Mouse (Mus musculus) c-Kit-positive CD71-positive TER-119-negative erythroid progenitor cells, embryonic 14.5 days (primary cell): ENCODE results near the gene Gle1.
"Not testable (repeated sequence)": the region's sequence is repeated elsewhere in the genome, so short reads cannot be mapped to it uniquely, and the experiment has no call there.

Experiments used
- DNase-seq: peaks from one replicate; pipeline ENCODE4 v3.0.0-alpha.2; 2013; ENCODE audit warnings: low read depth

Gene Gle1

DNA sequence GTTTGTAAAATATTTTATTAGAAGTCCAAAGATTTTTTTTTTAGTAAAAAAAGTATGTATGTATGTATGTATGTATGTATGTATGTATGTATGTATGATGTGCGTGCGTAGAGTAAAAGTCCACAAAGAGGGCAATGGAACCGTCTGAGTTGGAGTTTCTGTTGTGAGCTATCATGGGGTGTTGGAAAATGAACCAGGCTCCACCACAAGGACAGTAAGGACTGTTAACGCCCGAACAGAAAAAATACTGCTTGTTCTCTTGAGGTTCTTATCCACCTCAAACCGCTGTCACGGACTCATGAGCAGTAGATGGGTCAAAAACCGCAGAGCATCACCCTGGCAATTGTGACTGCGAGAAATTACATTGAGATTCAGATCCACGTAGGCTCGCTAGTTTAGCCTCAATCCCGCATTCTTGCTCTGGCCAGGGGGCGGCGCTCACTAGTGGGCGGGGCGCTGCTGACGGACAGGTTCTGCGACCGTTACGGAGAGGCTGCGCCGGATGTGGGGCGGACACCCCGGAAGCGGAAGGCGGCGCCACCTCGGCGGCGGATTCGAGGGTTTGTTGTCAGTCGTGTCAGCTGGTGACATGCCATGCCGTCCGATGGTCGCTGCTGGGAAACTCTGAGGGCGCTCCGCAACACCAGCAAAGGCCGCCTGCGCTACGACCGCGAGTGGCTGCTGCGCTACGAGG is at the start of gene Gle1:
Gene Gle1 (plus strand): TSS at position 521 of the 694 bp plus-strand sequence.
- DNase-seq, result peak; percentile 90

DNA sequence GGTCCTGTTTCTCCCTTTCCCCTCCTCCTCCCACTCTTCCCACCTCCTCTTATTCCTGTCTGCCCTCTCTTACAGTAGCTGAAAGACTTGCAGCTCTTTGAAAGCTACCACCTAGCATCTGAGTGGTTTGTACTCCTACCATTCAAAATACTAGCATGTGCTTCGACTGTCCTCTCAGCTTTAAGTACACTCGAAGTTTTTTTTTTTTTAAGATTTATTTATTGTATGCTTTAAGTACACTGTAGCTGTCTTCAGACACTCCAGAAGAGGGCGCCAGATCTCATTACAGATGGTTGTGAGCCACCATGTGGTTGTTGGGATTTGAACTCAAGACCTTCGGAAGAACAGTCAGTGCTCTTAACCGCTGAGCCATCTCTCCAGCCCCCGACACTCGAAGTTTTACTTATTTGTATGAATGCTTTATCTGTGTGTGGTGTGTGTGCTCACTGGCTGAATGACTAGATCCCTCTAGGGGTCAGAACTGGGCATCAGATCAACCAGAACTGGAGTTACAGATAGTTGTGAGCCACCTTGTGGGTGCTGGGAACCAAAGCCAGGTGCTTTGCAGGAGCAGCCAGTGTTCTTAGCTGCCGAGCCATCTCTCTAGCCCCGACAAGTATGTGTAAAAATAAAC is 48.5 kb upstream of the Gle1 start:
- DNase-seq, result not testable (repeated sequence)

DNA sequence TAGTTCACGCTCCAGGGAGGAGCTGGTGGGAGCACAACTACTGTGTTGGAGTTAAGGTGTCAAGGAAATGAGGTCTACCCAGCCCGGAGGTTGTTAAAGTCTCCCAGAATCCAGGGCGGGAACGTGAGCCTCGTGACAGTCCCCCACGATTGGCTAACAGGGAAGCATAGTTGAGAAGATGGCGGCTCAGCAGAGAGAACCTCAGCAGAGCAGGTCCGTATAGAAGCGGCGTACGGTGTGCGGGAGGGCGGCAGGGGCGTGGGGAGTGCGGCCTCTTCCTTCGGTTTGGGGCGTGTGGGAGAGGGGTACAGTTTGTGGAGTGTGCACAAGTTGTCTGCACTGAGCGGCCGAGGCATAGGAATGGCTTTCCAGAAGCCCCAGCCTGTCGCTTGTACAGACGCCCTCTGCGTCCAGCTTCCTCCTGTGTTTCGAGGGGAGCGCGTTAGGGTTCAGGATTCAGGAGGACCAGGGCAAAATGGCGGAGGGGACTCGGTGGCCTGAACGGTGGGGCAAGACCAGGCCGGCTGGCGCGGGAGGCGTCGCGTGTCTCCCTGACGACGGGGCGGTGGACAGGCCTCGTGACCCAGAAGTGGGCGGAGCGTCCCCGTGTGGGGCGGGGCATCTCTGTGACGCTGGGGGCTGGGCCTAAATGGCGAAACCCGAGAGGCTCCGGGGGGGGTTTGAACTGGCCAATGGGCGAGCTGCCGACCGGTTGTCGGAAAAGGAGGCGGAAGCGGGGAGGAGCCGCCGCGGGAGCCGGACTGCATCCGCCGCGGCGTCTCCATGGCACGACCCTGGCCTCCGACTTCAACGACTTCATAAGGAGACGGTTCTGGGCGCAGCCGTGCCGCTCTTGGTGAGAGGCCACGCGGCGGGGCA is 45.9 kb upstream of the Gle1 start, which contains the start of gene Odf2:
Gene Odf2 (plus strand): TSS at position 156 of the 879 bp plus-strand sequence.
- peak; percentile 98 for DNase-seq

DNA sequence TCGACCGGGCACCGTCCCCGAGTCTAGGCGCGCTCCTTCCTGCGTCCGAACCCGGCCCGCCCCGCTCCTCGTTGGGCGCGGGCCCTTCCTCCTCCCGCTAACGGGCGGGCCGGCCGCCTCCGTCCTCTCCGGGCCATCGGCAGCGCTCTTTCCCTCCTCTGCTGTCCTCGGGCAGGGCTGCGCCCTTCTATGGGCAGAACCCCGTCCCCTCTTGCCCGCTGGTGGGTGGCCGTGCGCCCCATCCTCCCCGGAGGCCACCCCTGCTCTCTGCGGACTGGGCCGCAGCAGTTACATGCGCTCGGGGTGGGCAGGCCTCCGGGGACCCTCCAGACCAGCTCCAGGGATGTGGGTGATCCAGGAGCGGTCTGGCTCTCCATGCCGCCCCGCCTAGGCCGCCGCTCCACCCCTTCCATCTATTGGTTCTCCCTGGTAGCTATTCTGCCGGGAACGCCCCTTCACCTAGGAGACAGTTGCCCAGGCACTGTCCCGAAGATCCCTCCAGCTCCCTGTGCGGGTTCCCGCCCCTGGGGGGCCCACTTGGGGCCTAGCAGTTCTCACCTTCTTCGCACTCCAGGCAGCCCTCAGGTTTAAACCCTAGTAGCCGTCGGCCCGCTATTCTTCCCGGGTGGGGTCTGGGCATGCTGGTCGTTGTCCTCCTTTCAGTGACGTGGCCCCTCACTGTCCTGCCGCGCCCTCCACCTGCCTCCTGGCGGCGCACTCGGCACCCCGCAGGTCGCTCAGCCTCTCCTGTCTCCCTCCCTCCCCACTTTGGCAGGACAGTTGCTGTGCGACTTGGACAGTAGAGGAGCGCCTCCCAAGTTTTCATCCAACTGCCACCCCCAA is 45.0 kb upstream of the Gle1 start:
- DNase-seq, result peak; percentile 91

DNA sequence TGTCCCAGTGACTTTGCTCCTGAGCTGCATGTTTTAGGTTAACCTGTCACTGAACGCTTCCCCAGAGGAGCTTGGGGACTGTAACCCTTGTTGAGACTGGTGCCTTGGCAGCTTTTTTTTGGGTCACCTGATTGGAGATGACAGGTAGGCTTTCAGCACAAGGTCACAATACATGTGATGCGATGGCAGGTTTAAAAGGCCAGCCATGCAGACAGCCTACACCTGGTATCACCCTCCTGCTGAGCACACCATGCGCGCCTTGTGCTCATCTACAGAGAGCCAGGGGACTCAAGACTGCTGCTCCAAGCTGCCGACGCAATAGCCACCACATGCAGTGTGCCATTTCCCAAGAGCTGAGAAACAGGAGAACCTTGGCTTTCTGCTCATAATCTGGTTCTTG is 43.5 kb upstream of the Gle1 start:
- no peak for DNase-seq

DNA sequence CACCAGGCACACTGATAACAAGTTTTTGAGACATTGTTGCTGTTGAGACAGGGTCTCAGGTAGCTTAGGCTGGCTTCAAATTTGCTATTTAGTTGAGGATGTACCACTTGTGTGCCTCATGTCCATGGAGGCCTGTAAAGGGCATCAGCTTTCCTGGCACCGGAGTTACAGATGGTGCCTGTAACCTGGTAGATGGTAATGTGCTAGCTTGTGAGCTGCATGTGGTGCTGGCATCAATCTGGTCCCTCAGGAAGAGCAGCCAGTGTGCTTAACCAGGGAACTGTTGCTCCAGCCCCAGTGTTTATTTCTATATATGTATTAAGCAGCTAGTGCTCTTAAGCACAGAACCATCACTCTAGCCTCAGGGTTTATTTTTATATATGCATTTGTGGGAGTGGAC is 39.2 kb upstream of the Gle1 start:
- no peak for DNase-seq

DNA sequence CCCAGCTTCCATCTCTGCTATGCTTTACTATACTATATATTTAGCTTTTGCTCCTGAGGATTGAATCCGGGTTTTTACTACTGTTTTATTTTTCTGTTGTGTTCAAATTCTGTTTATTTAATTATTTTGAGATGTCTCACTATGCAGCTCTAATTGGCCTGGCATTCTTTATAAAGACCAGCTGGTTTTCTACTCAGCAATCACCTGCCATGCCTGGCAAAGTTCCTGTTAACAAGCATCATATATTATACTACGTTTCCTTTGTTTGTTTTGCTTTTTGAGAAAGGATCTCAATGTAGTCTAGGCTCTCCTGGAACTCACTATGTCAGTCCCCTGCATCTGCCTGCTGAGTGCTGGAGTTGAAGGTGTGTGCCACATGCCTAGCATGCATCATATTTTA is 37.9 kb upstream of the Gle1 start:
- DNase-seq, result no peak

DNA sequence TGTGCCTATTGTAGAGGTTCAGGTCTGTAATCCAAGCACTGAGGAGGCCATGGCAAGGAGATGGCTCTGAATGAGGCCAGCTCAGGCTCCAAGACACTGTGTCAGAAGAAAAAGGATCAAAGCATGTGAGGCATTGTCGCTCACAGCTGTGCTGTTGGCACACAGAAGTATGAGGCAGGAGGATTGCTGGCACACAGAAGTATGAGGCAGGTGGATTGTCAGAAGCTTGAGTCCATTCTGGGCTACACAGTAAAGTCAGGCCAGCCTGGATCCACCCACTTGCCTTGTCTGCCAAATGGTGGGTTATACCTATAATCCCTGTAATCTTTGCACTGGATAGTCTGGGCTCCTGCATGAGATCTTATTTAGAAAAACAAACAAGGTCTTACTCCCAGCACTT is 37.1 kb upstream of the Gle1 start:
- DNase-seq, result no peak

DNA sequence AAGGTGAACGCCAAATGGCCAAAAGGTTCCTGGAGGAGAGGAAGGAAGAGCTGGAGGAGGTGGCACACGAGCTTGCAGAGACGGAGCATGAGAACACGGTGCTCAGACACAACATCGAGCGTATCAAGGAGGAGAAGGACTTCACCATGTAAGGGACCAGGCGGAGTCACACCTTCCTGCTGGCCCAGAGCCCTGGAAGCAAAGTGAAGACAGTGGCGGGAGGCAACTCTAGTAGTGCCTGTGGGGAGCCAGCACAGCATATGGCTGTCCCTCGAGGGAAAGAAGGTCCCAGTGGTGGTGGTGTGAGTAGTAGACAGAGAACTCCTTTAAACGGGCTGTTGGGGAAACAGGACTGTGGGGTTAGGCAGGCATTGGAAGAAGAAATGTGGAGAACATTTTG is 33.0 kb upstream of the Gle1 start:
- DNase-seq, result no peak

DNA sequence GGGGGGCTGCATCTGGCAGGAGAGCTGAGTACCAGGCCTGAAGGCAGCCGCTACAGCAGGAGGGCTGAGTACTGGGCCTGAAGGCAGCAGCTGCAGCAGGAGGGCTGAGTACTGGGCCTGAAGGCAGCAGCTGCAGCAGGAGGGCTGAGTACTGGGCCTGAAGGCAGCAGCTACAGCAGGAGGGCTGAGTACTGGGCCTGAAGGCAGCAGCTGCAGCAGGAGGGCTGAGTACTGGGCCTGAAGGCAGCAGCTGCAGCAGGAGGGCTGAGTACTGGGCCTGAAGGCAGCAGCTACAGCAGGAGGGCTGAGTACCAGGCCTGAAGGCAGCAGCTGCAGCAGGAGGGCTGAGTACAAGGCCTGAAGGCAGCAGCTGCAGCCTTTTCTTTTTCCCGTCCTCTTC is 27.1 kb upstream of the Gle1 start:
- DNase-seq, result not testable (repeated sequence)

DNA sequence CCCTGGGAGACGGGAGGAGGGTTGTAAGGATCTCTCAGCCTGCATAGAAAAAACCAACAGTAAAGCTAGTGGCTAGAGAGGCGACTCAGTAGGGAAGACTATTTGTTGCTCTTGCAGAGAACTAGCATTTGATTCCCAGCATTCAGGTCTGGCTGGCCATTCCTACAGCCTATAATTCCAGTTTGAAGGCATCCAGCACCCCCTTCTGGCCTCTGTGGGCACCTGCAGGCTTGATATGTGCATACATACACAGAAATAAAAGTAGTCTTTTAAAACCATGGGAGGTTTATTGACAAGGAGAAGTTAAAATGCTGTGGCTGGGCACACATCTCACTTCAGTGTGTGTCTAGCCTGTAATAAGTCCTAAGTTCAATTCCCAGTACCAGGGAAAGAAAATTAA is 25.2 kb upstream of the Gle1 start:
- peak; percentile 32 for DNase-seq

DNA sequence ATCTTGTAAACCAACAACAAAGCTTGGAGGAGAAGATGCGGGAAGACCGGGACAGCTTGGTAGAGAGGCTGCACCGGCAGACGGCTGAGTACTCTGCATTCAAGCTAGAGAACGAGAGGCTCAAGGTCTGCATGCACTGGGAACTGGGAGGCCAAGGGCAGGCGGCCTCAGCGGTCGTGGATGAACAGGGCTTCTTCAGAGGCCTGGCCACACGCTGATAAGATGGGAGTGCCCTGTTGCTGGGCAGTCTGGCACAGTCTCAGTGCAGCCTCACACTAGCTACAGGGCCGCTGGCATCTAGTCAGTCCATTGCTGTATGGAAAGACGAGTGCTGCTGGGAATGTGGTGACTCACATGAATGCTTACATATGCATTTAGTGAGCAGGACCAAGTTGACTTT is 17.6 kb upstream of the Gle1 start:
- peak; percentile 33 for DNase-seq

DNA sequence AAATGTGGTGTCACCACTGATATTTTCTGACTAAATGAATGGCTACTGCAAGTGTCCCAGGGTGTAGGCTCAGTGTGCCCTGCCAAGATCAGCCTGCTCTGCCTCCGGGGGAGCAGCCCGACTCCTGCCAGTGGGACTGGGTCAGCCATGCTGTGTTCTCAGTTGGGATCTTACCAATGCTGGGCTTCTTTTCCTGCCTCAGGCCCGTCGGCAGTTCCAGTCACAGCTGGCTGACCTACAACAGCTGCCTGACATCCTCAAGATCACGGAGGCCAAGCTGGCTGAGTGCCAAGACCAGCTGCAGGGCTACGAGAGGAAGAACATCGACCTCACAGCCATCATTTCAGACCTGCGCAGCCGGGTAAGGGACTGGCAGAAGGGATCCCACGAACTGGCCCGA is 13.2 kb upstream of the Gle1 start:
- DNase-seq, result no peak

DNA sequence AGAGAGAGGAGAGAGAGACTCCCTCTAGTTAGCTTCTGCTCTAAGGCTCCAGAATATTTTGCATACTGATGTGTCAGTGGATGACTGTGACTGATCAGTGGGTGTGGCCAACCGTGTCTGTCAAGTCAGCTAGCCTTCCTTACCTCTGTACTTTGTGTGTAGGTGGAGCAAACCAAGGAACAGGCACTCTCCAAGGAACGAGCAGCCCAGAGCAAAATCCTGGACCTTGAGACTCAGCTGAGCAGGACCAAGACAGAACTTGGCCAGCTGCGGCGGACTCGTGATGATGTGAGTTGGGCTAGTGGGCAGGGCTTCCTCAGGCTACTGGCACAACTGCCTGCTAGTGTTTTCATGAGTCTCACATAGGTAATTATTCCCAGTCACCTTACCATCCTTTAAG is 8.7 kb upstream of the Gle1 start:
- DNase-seq, result no peak

DNA sequence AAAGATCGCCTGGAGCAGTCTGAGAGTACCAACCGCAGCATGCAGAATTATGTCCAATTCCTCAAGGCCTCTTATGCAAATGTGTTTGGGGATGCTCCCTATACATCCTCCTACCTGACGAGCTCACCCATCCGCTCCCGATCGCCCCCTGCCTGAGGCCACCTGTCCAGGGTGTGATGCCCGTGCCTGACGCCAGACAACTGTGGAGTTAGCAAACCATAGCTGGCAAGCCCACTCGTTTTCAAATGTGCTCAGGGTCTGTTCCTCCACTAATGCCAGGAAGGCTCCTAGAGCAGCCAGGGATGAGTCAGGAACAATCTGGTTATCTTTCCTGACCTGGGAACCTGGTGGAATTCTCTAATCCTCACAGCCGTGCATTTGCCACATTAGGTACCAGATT is 4.7 kb upstream of the Gle1 start:
- no peak for DNase-seq

DNA sequence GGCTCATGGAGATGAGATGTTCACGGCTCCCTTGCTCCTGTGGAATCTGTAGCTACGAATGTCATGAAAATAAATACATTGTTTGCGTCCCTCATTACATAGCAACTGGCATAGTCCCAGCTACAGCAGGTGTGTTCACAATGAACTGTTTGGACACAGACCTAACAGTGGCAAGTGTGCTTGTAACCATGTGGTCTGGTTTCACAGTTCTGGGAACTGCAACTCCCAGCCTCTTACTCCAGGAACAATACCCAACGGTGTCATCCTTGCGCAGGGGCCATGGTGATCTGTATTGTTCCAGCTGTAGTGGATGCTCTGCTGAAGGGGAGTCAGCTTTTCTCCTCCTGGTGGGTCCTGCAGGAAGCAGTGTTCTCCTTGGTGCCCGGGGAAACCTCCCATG is 4.0 kb upstream of the Gle1 start:
- no peak for DNase-seq

DNA sequence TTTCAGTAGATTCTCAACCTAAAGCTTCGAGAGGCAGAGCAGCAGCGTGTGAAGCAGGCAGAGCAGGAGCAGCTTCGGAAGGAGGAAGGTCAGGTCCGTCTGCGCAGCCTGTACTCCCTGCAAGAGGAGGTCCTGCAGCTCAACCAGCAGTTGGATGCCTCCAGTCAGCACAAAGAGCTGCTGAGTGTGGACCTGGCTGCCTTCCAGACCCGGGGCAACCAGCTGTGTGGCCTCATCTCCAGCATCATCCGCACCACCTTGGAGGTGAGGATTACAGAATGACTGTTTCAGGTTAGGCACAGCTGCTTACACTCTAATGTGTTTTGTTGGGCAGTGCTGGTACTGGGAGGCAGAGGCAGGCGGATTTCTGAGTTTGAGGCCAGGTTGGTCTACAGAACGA is 4.8 kb downstream of the Gle1 start:
- no peak for DNase-seq

DNA sequence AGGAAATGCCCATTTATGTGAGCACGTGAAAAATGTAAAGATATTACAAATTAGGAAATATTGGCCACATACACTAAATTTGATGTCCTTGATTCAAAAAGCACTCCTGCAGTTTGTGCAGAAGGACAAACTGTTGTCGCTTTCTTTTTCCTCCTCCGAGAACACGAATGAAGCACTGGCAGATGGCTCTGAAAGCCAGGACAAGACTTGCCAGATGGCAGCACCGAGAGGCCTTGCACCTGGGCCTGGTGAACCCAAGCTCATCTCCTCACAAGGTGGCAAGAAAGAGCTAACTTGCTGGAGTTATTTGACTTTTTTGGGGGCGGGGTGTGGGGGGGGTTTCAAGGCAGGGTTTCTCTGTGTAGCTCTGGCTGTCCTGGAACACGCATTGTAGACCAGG is 5.6 kb downstream of the Gle1 start:
- no peak for DNase-seq

DNA sequence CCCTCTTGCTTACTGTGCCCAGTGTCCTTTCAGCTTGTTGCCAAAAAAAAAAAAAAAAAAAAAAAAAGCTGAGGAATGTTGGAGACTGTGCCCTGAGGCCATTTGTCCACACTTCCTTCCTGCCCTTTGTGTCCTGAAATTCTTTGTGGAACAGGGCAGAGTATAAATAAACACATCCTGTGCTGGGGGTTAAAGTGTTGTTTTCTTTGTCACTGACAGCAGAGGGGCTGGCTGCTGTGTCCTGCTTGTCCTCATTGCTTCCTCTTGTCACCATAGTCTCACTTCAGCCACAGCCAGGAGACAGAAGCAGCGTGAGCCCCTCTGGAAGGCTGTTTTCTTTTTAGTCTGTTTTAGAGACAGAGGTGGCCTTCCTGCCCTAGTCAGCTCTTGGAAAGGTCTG is 9.5 kb downstream of the Gle1 start:
- DNase-seq, result no peak

DNA sequence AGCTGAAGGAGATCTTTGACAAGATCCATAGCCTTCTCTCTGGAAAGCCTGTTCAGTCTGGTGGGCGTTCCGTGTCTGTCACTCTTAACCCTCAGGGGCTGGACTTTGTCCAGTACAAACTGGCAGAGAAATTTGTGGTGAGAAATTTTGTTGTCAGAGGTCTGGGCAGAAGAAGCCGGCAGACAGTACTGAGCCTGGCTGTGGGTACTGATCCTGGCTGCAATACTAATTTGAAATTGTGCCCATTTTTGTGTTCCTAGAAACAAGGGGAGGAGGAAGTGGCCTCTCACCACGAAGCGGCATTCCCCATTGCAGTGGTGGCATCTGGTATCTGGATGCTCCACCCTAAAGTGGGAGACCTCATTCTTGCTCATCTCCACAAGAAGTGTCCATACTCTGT is 13.7 kb downstream of the Gle1 start:
- DNase-seq, result no peak

DNA sequence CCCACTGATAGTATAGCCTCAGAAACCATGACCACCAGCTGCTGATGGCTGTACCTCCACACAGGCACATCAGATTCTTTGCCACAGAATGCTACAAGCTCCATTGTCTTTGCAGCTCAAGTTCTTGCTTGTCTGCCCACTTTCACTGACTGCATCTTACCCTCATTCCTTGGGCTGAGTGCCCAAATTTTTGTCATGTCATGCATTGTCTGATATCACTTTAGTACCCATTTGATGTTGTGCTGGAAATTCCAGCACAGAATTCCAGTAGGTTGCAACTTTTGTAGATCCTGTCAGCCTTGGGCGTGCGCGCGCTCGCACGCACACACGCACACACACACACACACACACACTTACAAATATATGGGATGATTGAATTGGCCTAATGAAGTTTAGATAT is 26.0 kb downstream of the Gle1 start:
- DNase-seq, result no peak
